Mouse (Mus musculus) mouse trophoblast stem cell (cell line): ENCODE results near the gene Btbd1.

ENCODE experiments used
- in situ Hi-C, 2 experiments: fragments of 300-500 bp; cut with MseI, MboI; formaldehyde crosslinking; loops; 2 replicates in 1 of 2; 3 replicates in 1 of 2; pipeline ENCODE4 v1.15.1; 2025

The Btbd1 gene

GRCm38 (mm10) chr7:81788536-81788935 lies 40.7 kb downstream of the Btbd1 start:
- in situ Hi-C loops = no loop called here

- in situ Hi-C loops = no loop called here
Observed at GRCm38 (mm10) chr7:81777667-81778218, 51.5 kb downstream of the Btbd1 start.

- in situ Hi-C loops = no loop called here
Observed at GRCm38 (mm10) chr7:81775325-81775724, 53.9 kb downstream of the Btbd1 start.

- in situ Hi-C loops = no loop called here
Observed at GRCm38 (mm10) chr7:81772786-81773539, 56.3 kb downstream of the Btbd1 start.

- in situ Hi-C loops = no loop called here
Observed at GRCm38 (mm10) chr7:81763110-81763845, 66.0 kb downstream of the Btbd1 start.

GRCm38 (mm10) chr7:81762180-81763109 lies 66.8 kb downstream of the Btbd1 start, which contains the start of gene Ramac:
Gene Ramac, plus strand, starts transcription at chr7:81762925.
- in situ Hi-C loops = no loop called here

GRCm38 (mm10) chr7:81747956-81748355 lies 81.3 kb downstream of the Btbd1 start:
- in situ Hi-C loops = no loop called here

GRCm38 (mm10) chr7:81744145-81744544 lies 85.1 kb downstream of the Btbd1 start:
- in situ Hi-C loops = no loop called here
